Mouse (Mus musculus) lung, embryonic 16.5 days (tissue): ENCODE measurements around the gene Blzf1. TPM values are rescaled to one million over a fixed set of nuclear protein-coding genes. Genes with fewer than 3 reads are reported as not detected.
A peak's percentile ranks its signal among the peaks of the same experiment; 100 is the strongest.

ENCODE experiments used
- ATAC-seq: fragments of 200-750 bp; cut with Nextera tagmentation; 2 replicates; pipeline ENCODE4 v1.8.0; 2017; ENCODE audit warnings: low read depth, mild to moderate bottlenecking, moderate library complexity
- H3K27ac ChIP-seq: fragments of 300-500 bp; sonication (generic); 2 replicates; pipeline ENCODE4 v1.5.1; 2014; ENCODE audit warnings: mild to moderate bottlenecking, control low read depth, low read length
- H3K27me3 ChIP-seq: fragments of 300-500 bp; sonication (generic); 2 replicates; pipeline ENCODE4 v1.6.1; 2014; ENCODE audit warnings: low read depth, low read length, mixed read lengths; ENCODE audit not compliant: control insufficient read depth, insufficient read depth
- H3K36me3 ChIP-seq: fragments of 300-500 bp; sonication (generic); 2 replicates; pipeline ENCODE4 v1.6.1; 2014; ENCODE audit warnings: low read length; ENCODE audit not compliant: control insufficient read depth, insufficient read depth
- H3K4me1 ChIP-seq: fragments of 300-500 bp; sonication (generic); replicated peaks from 2 replicates; pipeline ENCODE4 v1.6.1; 2014; ENCODE audit warnings: low read length, mixed read lengths; ENCODE audit not compliant: control insufficient read depth, insufficient read depth
- H3K4me2 ChIP-seq: fragments of 300-500 bp; sonication (generic); 2 replicates; pipeline ENCODE4 v1.6.1; 2014; ENCODE audit warnings: low read depth, low read length, control low read depth
- H3K4me3 ChIP-seq: fragments of 300-500 bp; sonication (generic); 2 replicates; pipeline ENCODE4 v1.5.1; 2014; ENCODE audit warnings: mild to moderate bottlenecking, low read length, control low read depth
- H3K9ac ChIP-seq: fragments of 300-500 bp; sonication (generic); 2 replicates; pipeline ENCODE4 v1.6.1; 2014; ENCODE audit warnings: low read length, control low read depth
- H3K9me3 ChIP-seq: fragments of 300-500 bp; sonication (generic); 2 replicates; pipeline ENCODE4 v1.6.1; 2016; ENCODE audit warnings: low read length; ENCODE audit not compliant: control insufficient read depth
- WGBS: fragments of 180-500 bp; shearing (Covaris S2); extraction: QIAGEN DNeasy Blood & Tissue Kit; methylation state at CpG from one replicate; pipeline ENCODE4 v1.1.7; 2014; 5-methylcytosine and 5-hydroxymethylcytosine counted together
- polyA plus RNA-seq: library from polyadenylated mRNA; unstranded; fragments of >200 nt; fragmentation: Nextera tagmentation; extraction: Ambion mirVana; gene quantifications from 2 replicates; pipeline ENCODE4 v1.2.1, GENCODE M21; 2015

The Blzf1 gene
- polyA plus RNA-seq, 1 experiment from 2014 or later, result 37.0 TPM

DNA sequence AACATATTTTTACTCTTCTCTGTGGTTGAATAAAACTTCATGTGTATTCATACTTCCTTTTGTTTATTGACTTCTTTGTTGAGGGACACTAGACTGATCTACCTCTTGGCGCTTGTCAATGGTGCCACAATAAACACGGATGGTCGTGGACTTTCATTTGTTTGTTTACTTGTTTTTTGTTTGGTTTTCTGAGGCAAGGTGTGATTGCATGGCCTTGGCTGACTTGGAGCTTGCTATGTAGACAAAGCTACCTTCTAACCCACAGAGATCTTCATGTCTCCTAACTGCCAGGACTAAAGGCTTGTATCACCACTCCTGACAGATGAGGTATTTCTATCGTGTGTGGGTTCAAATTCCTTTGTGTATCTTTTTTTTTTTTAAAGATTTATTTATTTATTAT is 16.9 kb upstream of the Blzf1 start:
- 69% methylated on average over 4 of the region's 4 CpGs for WGBS
- Histone ChIP-seq H3K4me3 (no peak overlapping the region), H3K4me1 (peaks cover 22% of the 10 kb centered on the region), H3K36me3 (no peaks in the 10 kb centered on the region), H3K27me3 (no peaks in the 10 kb centered on the region), H3K27ac (no peak overlapping the region), H3K9ac (no peak overlapping the region), H3K9me3 (no peaks in the 10 kb centered on the region), H3K4me2 (no peak overlapping the region)
- ATAC-seq, result no peak

DNA sequence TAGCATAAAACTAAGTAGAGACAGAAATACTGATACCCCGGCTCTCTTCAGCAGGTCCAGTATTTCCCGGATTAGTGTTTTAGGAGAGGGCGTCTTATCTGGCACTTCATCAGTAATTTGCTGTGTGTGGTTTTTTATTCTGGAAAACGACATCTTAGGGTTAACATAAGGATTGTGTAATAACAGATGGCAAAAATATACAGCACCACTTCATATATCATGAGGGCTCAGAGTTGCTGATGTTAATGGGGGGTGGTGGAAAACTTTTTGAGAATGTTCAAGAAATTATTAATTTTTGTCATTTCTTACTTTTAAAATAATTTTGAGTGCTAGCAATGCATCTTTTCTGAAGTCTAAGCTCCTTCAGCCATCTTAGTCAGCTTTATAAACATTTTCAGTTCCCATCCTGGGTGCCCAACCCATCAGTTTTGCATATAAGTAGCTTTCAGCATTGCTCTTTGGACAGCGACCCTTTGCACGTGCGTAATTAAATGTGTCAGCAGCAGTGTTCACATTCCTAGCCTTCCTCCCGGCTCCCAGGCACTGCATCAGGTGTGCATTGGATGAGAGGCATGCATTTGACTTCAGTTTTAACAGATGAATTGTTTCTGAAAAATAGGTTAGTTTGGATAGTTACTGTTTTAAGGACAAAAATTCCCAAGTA is 15.8 kb upstream of the Blzf1 start:
- no peak overlapping the region for H3K27ac ChIP-seq
- no peak overlapping the region for H3K4me3 ChIP-seq
- ATAC-seq, result peak; percentile 51; the same call in 1 of the 2 replicates

DNA sequence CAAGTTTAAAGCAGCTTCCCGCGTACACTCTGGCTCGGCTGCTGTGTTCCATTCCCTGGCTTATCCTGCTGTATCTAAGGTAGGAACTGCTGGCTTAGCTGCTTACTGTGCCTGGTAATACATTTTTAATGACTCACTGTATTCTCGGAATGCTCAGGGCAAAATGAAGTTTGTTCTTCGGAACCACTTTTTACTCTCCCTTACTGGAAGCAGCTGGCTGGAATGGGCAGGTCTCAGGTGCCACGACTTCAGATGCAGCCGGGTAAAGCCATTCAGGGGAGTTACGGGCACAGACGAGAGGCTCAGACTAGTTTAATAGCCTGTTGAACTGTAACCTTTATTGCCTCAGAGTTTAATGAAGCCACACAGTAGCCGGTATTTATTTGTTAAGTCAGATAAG is 14.1 kb upstream of the Blzf1 start:
- WGBS, result 58% methylated on average over 10 of the region's 10 CpGs
- no peak for ATAC-seq
- H3K4me1 ChIP-seq, result peaks cover 10% of the 10 kb centered on the region
- H3K27me3 ChIP-seq, result no peaks in the 10 kb centered on the region
- no peak overlapping the region for H3K4me3 ChIP-seq
- H3K27ac ChIP-seq, result no peak overlapping the region
- no peak overlapping the region for H3K9ac ChIP-seq
- no peak overlapping the region for H3K4me2 ChIP-seq
- H3K9me3 ChIP-seq, result no peaks in the 10 kb centered on the region
- no peaks in the 10 kb centered on the region for H3K36me3 ChIP-seq

More for the DNA sequence above, 15.8 kb upstream of the Blzf1 start:
- no peaks in the 10 kb centered on the region for H3K27me3 ChIP-seq
- H3K36me3 ChIP-seq, result no peaks in the 10 kb centered on the region
- no peak overlapping the region for H3K9ac ChIP-seq
- no peak overlapping the region for H3K4me2 ChIP-seq
- peaks cover 22% of the 10 kb centered on the region for H3K4me1 ChIP-seq
- WGBS, result 46% methylated on average over 8 of the region's 8 CpGs
- H3K9me3 ChIP-seq, result no peaks in the 10 kb centered on the region

DNA sequence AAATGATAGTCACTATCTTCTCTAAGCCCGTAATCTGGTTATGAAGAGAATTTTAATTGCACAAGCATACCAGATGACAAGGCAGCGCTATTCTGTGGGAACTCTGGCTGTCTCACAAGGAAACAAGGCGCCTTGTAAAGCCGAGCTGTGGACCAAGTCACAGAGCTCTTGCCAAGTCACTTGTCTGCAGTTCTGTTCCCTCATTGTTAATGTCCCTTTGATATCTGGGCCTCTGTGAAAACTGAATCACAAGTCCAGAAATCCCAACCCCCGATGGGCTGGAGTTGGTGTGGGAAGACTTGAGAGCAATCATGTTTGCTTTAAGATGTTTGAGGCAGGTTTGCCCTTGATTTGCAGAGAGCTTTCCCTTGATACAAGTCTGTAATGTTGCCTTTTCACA is 13.4 kb upstream of the Blzf1 start:
- no peak overlapping the region for H3K9ac ChIP-seq
- no peaks in the 10 kb centered on the region for H3K36me3 ChIP-seq
- H3K9me3 ChIP-seq, result no peaks in the 10 kb centered on the region
- WGBS, result 44% methylated on average over 5 of the region's 5 CpGs
- H3K27ac ChIP-seq, result no peak overlapping the region
- no peak for ATAC-seq
- H3K27me3 ChIP-seq, result no peaks in the 10 kb centered on the region
- no peak overlapping the region for H3K4me3 ChIP-seq
- no peak overlapping the region for H3K4me2 ChIP-seq
- H3K4me1 ChIP-seq, result peaks cover 10% of the 10 kb centered on the region

- peak overlapping the region; percentile 22; the same call in 1 of the 2 replicates for H3K9ac ChIP-seq
These were observed 12.4 kb upstream of the Blzf1 start for GRCm38 (mm10) chr1:164319542-164320140.

GRCm38 (mm10) chr1:164318474-164318873 is 11.2 kb upstream of the Blzf1 start:
- Histone ChIP-seq H3K9me3 (no peaks in the 10 kb centered on the region), H3K4me3 (no peak overlapping the region), H3K27ac (no peak overlapping the region), H3K4me1 (peaks cover 10% of the 10 kb centered on the region), H3K36me3 (no peaks in the 10 kb centered on the region; the same call in 1 of the 2 replicates), H3K4me2 (no peak overlapping the region), H3K9ac (no peak overlapping the region), H3K27me3 (no peaks in the 10 kb centered on the region)
- WGBS, result 90% methylated on average over 5 of the region's 5 CpGs
- no peak for ATAC-seq

More at GRCm38 (mm10) chr1:164319542-164320140, 12.4 kb upstream of the Blzf1 start:
- H3K4me1 ChIP-seq, result peaks cover 10% of the 10 kb centered on the region
- 34% methylated on average over 14 of the region's 14 CpGs for WGBS
- H3K9me3 ChIP-seq, result no peaks in the 10 kb centered on the region
- H3K27ac ChIP-seq, result no peak overlapping the region
- no peaks in the 10 kb centered on the region for H3K36me3 ChIP-seq
- 0 out of 2 replicates have a peak overlapping the region, but pooled peaks have one; percentile 24 for H3K4me2 ChIP-seq
- ATAC-seq, result peak; percentile 44; the same call in 1 of the 2 replicates
- H3K27me3 ChIP-seq, result no peaks in the 10 kb centered on the region
- H3K4me3 ChIP-seq, result no peak overlapping the region

- peaks cover 4% of the 10 kb centered on the region; the same call in 1 of the 2 replicates for H3K36me3 ChIP-seq
- no peaks in the 10 kb centered on the region for H3K27me3 ChIP-seq
- peaks cover 10% of the 10 kb centered on the region for H3K4me1 ChIP-seq
- no peak overlapping the region for H3K4me3 ChIP-seq
- ATAC-seq, result no peak
- 50% methylated on average over 9 of the region's 9 CpGs for WGBS
- no peak overlapping the region for H3K9ac ChIP-seq
- H3K4me2 ChIP-seq, result no peak overlapping the region
- no peaks in the 10 kb centered on the region for H3K9me3 ChIP-seq
- no peak overlapping the region for H3K27ac ChIP-seq
These were observed 10.0 kb upstream of the Blzf1 start for GRCm38 (mm10) chr1:164317261-164317660.

DNA sequence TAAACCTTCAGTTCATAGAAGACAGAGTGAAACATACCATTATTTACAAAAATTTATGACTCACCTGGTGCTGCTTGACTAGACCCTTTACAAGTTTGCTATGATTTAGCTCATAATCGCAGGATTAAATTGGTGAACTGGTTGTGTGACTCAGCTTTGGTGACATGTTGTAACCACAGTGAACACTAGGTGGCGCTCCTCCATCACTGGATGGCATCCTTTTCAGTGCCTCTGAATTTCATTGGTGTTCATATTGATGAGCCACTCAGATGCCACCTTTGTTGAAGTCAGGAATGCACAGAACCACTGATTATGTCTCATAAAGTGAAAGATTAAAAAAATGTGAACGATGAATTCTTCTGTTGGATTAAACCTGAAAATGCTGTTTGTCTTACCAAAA is 9.4 kb upstream of the Blzf1 start:
- no peaks in the 10 kb centered on the region for H3K27me3 ChIP-seq
- no peak overlapping the region for H3K4me3 ChIP-seq
- H3K27ac ChIP-seq, result no peak overlapping the region
- 25% methylated on average over 3 of the region's 3 CpGs for WGBS
- H3K4me1 ChIP-seq, result peaks cover 10% of the 10 kb centered on the region
- no peak overlapping the region for H3K9ac ChIP-seq
- H3K9me3 ChIP-seq, result no peaks in the 10 kb centered on the region
- peaks cover 4% of the 10 kb centered on the region; the same call in 1 of the 2 replicates for H3K36me3 ChIP-seq
- no peak overlapping the region for H3K4me2 ChIP-seq
- no peak for ATAC-seq

DNA sequence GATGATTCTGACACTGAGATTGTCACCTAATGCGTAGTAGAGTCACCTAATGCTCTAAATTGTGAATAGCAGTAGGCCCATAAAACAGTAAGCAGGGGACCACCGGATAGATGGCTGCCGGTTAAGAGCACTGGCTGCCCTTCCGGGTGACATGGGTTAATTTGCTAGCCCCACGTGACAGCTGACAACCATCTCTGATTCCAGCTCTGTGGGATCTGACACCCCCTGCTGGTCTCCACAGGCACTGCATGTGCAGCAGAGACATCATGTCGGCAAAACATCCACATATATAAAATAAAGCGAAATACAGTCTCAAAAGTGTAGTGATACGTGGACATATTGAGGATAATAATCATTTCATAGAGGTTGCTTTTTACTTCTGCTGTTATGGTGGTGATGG is 8.0 kb upstream of the Blzf1 start:
- ATAC-seq, result no peak
- WGBS, result 72% methylated on average over 8 of the region's 8 CpGs
- H3K27me3 ChIP-seq, result no peaks in the 10 kb centered on the region

More for the DNA sequence above, 8.0 kb upstream of the Blzf1 start:
- Histone ChIP-seq H3K4me2 (no peak overlapping the region), H3K9ac (no peak overlapping the region), H3K4me1 (0 out of 2 replicates have a peak, but pooled peaks cover 2% of the 10 kb centered on the region), H3K4me3 (no peak overlapping the region), H3K27ac (no peak overlapping the region), H3K36me3 (peaks cover 7% of the 10 kb centered on the region), H3K9me3 (no peaks in the 10 kb centered on the region)
